9 mouse cellular contexts compared by ENCODE assay signal in the genomic region with DNA sequence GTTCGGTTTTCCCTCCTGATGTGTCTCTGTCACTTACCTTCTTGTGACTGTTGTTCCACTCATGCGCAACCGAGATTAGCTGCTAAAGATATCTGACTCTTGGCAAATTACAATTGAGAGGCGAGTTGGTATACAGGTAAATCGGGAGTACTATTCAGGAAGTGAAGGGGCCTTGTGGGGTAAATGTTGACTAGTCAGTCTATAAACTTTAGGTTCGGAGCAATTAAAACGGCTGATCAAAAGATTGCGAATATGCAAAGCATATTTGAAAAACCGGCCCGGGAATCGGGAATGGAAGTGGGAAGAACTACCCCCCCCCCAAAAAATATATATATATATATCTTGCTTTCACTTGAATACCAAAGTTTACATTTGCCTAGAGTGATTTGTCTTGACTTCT. TPM values are rescaled to one million over a fixed set of nuclear protein-coding genes. Genes with fewer than 3 reads are reported as not detected.
DNase-seq lines count a peak whose midpoint lies in the region; ATAC-seq and TF ChIP-seq lines count a peak whose summit lies in the region.
"Had no signal": no experiment of that assay in that cellular context is flagged by ENCODE, and none has a peak within 500 bp of the region (broad histone marks: within the 10 kb centered on the region; RNA-seq: fewer than 3 reads in every experiment).

A gene (minus strand): TSS at position 101 of the 400 bp plus-strand sequence.

- no peak for TF ChIP-seq CTCF in bone marrow macrophage, adult 2 months (IDR thresholded peaks at IDR 0.05; ENCODE audit: low read depth, low read length)

- H3K4me1 ChIP-seq in heart, embryonic 15.5 days (replicated peaks), result peaks cover 15% of the 10 kb centered on the region
- H3K4me1 ChIP-seq in bone marrow macrophage, adult 2 months (ENCODE audit: control insufficient read depth, insufficient read depth, low read length), result peaks cover 31% of the 10 kb centered on the region
- peaks cover 18% of the 10 kb centered on the region for H3K4me1 ChIP-seq in hindbrain, embryonic 12.5 days
- peaks cover 3% of the 10 kb centered on the region for H3K4me1 ChIP-seq in liver, embryonic 15.5 days (replicated peaks)

- no peaks in the 10 kb centered on the region for H3K36me3 ChIP-seq in heart, embryonic 15.5 days
- no peaks in the 10 kb centered on the region for H3K36me3 ChIP-seq in hindbrain, embryonic 12.5 days
- no peaks in the 10 kb centered on the region for H3K36me3 ChIP-seq in liver, embryonic 15.5 days (replicated peaks)

- 51% methylated on average over 11 of the region's 11 CpGs for WGBS in heart, embryonic 15.5 days
- WGBS in hindbrain, embryonic 12.5 days, result 53% methylated on average over 11 of the region's 11 CpGs
- WGBS in liver, embryonic 15.5 days (ENCODE audit: insufficient replicate concordance), result 43% methylated on average over 11 of the region's 11 CpGs

- H3K27me3 ChIP-seq in heart, embryonic 15.5 days, result peaks cover 6% of the 10 kb centered on the region; the same call in 1 of the 2 replicates
- H3K27me3 ChIP-seq in hindbrain, embryonic 12.5 days, result no peaks in the 10 kb centered on the region
- peaks cover 32% of the 10 kb centered on the region for H3K27me3 ChIP-seq in liver, embryonic 15.5 days
- H3K27me3 ChIP-seq: Patski had no signal

- no peak for DNase-seq in heart, postnatal 36 days
- no peak for DNase-seq in urinary bladder, postnatal 36 days (ENCODE audit: low spot score in 2 of 2)
- DNase-seq in cerebellum, postnatal 10 days, result no peak
- no peak for DNase-seq in B cell, adult 2 months

- H3K4me3 ChIP-seq in heart, embryonic 15.5 days, result peak within 1 kb of the TSS; percentile 83
- peak within 1 kb of the TSS; percentile 88 for H3K4me3 ChIP-seq in bone marrow macrophage, adult 2 months (ENCODE audit: insufficient read depth, low read length)
- peak within 1 kb of the TSS; percentile 86 for H3K4me3 ChIP-seq in hindbrain, embryonic 12.5 days
- H3K4me3 ChIP-seq in liver, embryonic 15.5 days (replicated peaks), result peak within 1 kb of the TSS; percentile 58

- intact Hi-C loops in heart, postnatal 36 days (cut with DNase I), result no loop called here

- peak within 1 kb of the TSS; percentile 96 for H3K4me2 ChIP-seq in heart, embryonic 15.5 days
- peak within 1 kb of the TSS; percentile 73 for H3K4me2 ChIP-seq in hindbrain, embryonic 12.5 days (replicated peaks)
- H3K4me2 ChIP-seq in liver, embryonic 15.5 days, result peak within 1 kb of the TSS; percentile 79

- TF ChIP-seq POLR2A in bone marrow macrophage, adult 2 months (IDR thresholded peaks at IDR 0.05; ENCODE audit: borderline replicate concordance, low read depth, low read length), result no peak

- no peak for ATAC-seq in heart, embryonic 15.5 days (replicated peaks; ENCODE audit: insufficient number of reproducible peaks, insufficient read depth, low FRiP score, low read depth)
- ATAC-seq in hindbrain, embryonic 12.5 days (ENCODE audit: low FRiP score), result no peak
- no peak for ATAC-seq in liver, embryonic 15.5 days (ENCODE audit: insufficient read depth)

- H3K9ac ChIP-seq in heart, embryonic 15.5 days, result peak within 1 kb of the TSS; percentile 74
- H3K9ac ChIP-seq in hindbrain, embryonic 12.5 days, result peak within 1 kb of the TSS; percentile 93
- no peak within 1 kb of the TSS for H3K9ac ChIP-seq in liver, embryonic 15.5 days

- H3K9me3 ChIP-seq in heart, embryonic 15.5 days (replicated peaks), result no peaks in the 10 kb centered on the region
- H3K9me3 ChIP-seq in hindbrain, embryonic 12.5 days (replicated peaks), result no peaks in the 10 kb centered on the region
- no peaks in the 10 kb centered on the region for H3K9me3 ChIP-seq in liver, embryonic 15.5 days (replicated peaks)

- no peak within 1 kb of the TSS for H3K27ac ChIP-seq in heart, embryonic 15.5 days
- H3K27ac ChIP-seq in bone marrow macrophage, adult 2 months (ENCODE audit: insufficient read depth, low read depth, low read length), result peak within 1 kb of the TSS; percentile 54; the same call in 1 of the 2 replicates
- peak within 1 kb of the TSS; percentile 68 for H3K27ac ChIP-seq in hindbrain, embryonic 12.5 days
- H3K27ac ChIP-seq in liver, embryonic 15.5 days (replicated peaks), result no peak within 1 kb of the TSS

RNA-seq across cellular contexts. Expression of the gene that starts here (rescaled TPM):
- polyA plus RNA-seq in heart, embryonic 15.5 days (2015; fragmentation: Nextera tagmentation; extraction: Ambion mirVana), result 1.7 and 1.8 TPM in 2 replicates
- total RNA-seq in heart, postnatal 36 days (2021), result under 1 TPM; 0.50 to 0.81 TPM
- polyA plus RNA-seq in bone marrow macrophage, adult 2 months (2012; ENCODE audit: insufficient read depth, insufficient read length, missing spikeins), result 29.3 and 33.3 TPM in 2 replicates
- 16.4 and 18.2 TPM in 2 replicates for polyA plus RNA-seq in hindbrain, embryonic 12.5 days (2016; fragmentation: Nextera tagmentation; extraction: Ambion mirVana)
- 0.51 and 0.73 TPM in 2 replicates for polyA plus RNA-seq in liver, embryonic 15.5 days (2015; fragmentation: Nextera tagmentation; extraction: Ambion mirVana)

Comparison
In these comparisons a context has a peak if more than half of its experiments do, and no peak if none do; other contexts are left out.
1. H3K27ac ChIP-seq: peak in bone marrow macrophage, adult 2 months (single experiment) and hindbrain, embryonic 12.5 days (single experiment); none in heart, embryonic 15.5 days (single experiment) and liver, embryonic 15.5 days (single experiment).
2. Peak in every context shown above with its lines, with median percentiles within 50 percentile points of each other: H3K4me2 ChIP-seq and H3K4me3 ChIP-seq.